Mouse (Mus musculus) heart, adult 2 months (tissue): ENCODE measurements at regions not wholly inside any gene's neighbourhood (a gene's known extent, or its start where the extent isn't known, plus 50 kb on each side); places are given as distances from the start of the nearest gene placed in this dataset.

Source experiments
- CTCF ChIP-seq: fragments of 200-600 bp; IDR thresholded peaks from 2 replicates; pipeline ENCODE4 v1.8.1; 2022; ENCODE audit warnings: antibody characterized with exemption, mild to moderate bottlenecking, moderate library complexity
- POLR2A ChIP-seq: fragments of 200-500 bp; IDR thresholded peaks from 2 replicates; pipeline ENCODE4 v1.6.1; 2011; ENCODE audit warnings: mild to moderate bottlenecking, low read depth, low read length, control low read depth; ENCODE audit not compliant: insufficient read depth

GRCm38 (mm10) chr13:28492015-28492414 is 234.7 kb downstream of the Gm11361 start:
- TF ChIP-seq CTCF (no peak), POLR2A (no peak)
